Mouse (Mus musculus): ENCODE measurements around the gene Casp12. TPM values are rescaled to one million over a fixed set of nuclear protein-coding genes. Genes with fewer than 3 reads are reported as not detected.

Casp12 gene
- not detected in 2 replicates for polyA plus RNA-seq (2014; fragmentation: Nextera tagmentation; extraction: Ambion mirVana)

DNA sequence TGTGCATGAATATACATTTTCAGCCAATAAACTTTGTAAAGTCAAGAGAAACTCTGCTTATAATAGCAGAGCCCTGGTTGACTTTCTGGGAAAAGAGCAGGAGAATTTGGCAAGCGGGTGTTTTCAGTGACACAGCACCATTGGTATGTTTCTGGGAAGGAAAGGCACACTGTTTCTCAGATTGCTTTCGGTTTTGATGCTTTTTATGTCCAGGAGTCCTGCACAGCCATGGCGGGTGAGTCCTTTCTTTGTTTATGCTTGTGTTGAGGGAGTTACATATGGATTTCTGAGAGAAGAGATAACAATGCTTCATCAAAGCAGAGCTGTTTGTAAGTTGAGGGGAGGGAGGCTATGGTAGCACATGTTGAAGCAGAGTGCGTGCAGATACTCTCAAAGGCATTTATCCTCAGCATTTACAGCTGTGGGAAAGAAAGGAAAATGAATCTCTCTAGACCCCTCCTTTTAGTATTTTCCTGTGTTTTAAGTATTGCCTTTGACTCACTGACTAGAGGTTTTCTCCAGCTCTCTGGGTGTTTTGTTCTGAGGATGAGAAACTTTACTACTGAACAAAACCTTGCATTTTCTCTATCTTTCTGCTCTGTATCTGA lies at the start of gene Casp12:
Gene Casp12, plus strand, starts transcription at position 140 of the 608 bp plus-strand sequence.
- Histone ChIP-seq H3K4me1 (ENCODE audit: control insufficient read depth, insufficient read depth, low read length) (no peaks in the 10 kb centered on the region), H3K4me2 (ENCODE audit: low read depth) (no peak within 1 kb of the TSS), H3K9ac (ENCODE audit: low read length) (no peak within 1 kb of the TSS), H3K36me3 (ENCODE audit: control insufficient read depth, insufficient read depth, low read length) (no peaks in the 10 kb centered on the region), H3K27me3 (ENCODE audit: control insufficient read depth, insufficient read depth, low read length) (no peaks in the 10 kb centered on the region), H3K27ac (ENCODE audit: low read depth, low read length) (no peak within 1 kb of the TSS), H3K9me3 (ENCODE audit: control insufficient read depth, low read length) (no peaks in the 10 kb centered on the region), H3K4me3 (ENCODE audit: low read depth, low read length) (no peak within 1 kb of the TSS)
- DNase-seq (ENCODE audit: low spot score) (no peak), ATAC-seq (ENCODE audit: insufficient read depth, low FRiP score, low TSS enrichment) (no peak)
- 79% methylated on average over 4 of the region's 4 CpGs for WGBS

DNA sequence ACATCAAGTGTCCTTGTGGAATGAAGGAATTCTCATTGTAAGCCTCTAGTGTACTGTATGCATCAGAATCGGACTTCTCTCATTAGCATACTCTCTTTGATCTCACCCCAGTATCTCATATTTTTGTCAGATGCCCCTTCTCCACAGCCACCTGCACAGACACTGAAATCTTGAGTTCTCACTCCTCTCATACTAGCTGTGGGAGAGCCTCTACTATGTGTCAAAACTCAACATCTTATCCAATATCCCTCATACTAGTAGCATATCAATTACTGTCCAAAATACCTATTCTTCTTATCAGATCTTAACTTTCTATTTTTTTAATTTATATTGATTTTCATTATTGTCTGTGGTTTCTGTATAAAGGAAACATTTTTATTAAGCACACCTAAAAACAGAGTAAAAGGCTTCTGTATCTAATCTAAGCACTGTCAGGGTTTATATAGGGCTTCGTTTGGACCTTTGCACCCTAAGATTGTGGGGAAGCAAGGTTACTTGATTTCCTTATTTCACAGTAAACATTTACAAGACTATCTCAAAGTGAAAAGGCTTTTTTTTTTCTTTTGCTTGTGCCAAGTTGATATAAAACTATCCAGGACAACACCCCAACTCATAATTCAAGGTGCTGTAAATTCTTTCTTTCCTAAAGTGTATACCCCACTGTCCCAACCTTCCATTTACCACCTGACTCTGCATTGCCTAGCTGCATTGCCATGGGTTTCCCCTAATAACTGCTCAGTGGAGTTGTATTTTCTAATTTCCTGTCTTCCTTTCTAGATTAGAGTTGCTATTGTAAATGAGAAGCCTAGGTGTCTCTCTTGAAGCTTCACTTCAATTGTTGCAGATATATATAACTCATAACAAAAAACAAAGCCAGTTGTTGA lies 48.6 kb upstream of the Casp12 start:
- H3K27ac ChIP-seq (ENCODE audit: low read depth, low read length), result no peak overlapping the region
- H3K4me1 ChIP-seq (ENCODE audit: control insufficient read depth, insufficient read depth, low read length), result no peaks in the 10 kb centered on the region
- ATAC-seq (ENCODE audit: insufficient read depth, low FRiP score, low TSS enrichment) (no peak), DNase-seq (ENCODE audit: low spot score) (no peak)
- H3K4me2 ChIP-seq (ENCODE audit: low read depth), result no peak overlapping the region
- H3K36me3 ChIP-seq (ENCODE audit: control insufficient read depth, insufficient read depth, low read length), result no peaks in the 10 kb centered on the region
- no peaks in the 10 kb centered on the region for H3K9me3 ChIP-seq (ENCODE audit: control insufficient read depth, low read length)
- H3K4me3 ChIP-seq (ENCODE audit: low read depth, low read length), result no peak overlapping the region
- WGBS, result 81% methylated on average over 2 of the region's 2 CpGs
- H3K9ac ChIP-seq (ENCODE audit: low read length), result no peak overlapping the region
- no peaks in the 10 kb centered on the region for H3K27me3 ChIP-seq (ENCODE audit: control insufficient read depth, insufficient read depth, low read length)

DNA sequence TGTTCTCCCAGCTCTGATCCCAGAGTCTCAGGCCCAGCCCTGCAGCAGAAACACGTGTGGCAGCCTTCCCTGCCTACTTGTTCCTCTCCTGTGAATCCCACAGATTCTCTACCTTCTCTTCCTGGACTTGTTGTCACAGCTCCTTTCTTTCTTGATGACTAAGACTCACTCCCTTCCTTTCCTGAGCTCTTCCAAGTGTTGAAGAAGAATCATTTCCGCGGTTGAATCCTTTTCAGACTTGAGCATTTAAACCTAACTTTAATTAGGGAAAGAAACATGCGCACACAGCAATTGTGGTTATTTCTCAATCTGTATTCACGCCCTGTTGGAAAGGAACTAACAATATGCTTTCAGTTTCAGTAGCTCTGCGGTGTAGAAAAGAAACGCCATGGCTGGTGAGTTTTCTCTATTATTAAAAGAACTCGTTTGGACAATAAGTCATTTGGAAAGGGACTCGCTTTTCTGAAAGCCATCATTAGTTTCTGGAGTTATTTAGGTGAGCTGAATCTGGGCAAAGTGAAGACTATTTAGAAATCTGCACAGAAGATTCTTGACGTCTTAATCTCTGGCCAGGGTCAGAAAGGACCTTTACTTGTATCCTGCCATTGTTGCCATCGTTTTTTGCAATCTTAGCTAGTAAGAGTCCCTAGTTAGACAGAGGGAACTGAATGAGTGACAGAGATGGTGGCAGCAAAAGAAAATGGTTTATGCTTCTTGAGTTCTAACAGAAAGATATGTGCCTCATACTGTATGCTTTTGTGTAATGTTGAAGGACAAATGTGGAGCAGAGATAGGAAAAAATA lies 46.7 kb upstream of the Casp12 start, which contains the start of gene Casp1:
Gene Casp1, plus strand, starts transcription at position 189 of the 803 bp plus-strand sequence.
- H3K27ac ChIP-seq (ENCODE audit: low read depth, low read length), result no peak within 1 kb of the TSS

DNA sequence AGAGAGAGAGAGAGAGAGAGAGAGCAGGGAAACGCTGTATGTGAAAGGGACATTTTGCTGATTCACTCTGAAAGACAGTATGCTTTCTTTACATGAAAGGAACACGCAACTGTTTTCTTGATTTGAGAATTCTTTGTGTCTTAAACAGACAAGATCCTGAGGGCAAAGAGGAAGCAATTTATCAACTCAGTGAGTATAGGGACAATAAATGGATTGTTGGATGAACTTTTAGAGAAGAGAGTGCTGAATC lies 46.2 kb upstream of the Casp12 start:
- no peak overlapping the region for H3K4me3 ChIP-seq (ENCODE audit: low read depth, low read length)
- H3K4me1 ChIP-seq (ENCODE audit: control insufficient read depth, insufficient read depth, low read length), result no peaks in the 10 kb centered on the region
- H3K9me3 ChIP-seq (ENCODE audit: control insufficient read depth, low read length), result no peaks in the 10 kb centered on the region
- H3K4me2 ChIP-seq (ENCODE audit: low read depth), result no peak overlapping the region
- WGBS, result 91% methylated on average over 2 of the region's 2 CpGs
- H3K36me3 ChIP-seq (ENCODE audit: control insufficient read depth, insufficient read depth, low read length), result no peaks in the 10 kb centered on the region
- no peak overlapping the region for H3K27ac ChIP-seq (ENCODE audit: low read depth, low read length)
- H3K27me3 ChIP-seq (ENCODE audit: control insufficient read depth, insufficient read depth, low read length), result no peaks in the 10 kb centered on the region
- ATAC-seq (ENCODE audit: insufficient read depth, low FRiP score, low TSS enrichment) (no peak), DNase-seq (ENCODE audit: low spot score) (no peak)
- no peak overlapping the region for H3K9ac ChIP-seq (ENCODE audit: low read length)

More for the DNA sequence above, 46.7 kb upstream of the Casp12 start, which contains the start of gene Casp1:
- DNase-seq (ENCODE audit: low spot score) (no peak), ATAC-seq (ENCODE audit: insufficient read depth, low FRiP score, low TSS enrichment) (no peak)
- Histone ChIP-seq H3K4me2 (ENCODE audit: low read depth) (no peak within 1 kb of the TSS), H3K9me3 (ENCODE audit: control insufficient read depth, low read length) (no peaks in the 10 kb centered on the region), H3K4me3 (ENCODE audit: low read depth, low read length) (no peak within 1 kb of the TSS), H3K4me1 (ENCODE audit: control insufficient read depth, insufficient read depth, low read length) (no peaks in the 10 kb centered on the region), H3K9ac (ENCODE audit: low read length) (no peak within 1 kb of the TSS), H3K27me3 (ENCODE audit: control insufficient read depth, insufficient read depth, low read length) (no peaks in the 10 kb centered on the region), H3K36me3 (ENCODE audit: control insufficient read depth, insufficient read depth, low read length) (no peaks in the 10 kb centered on the region)
- whole genome bisulfite sequencing, result 81% methylated on average over 11 of the region's 11 CpGs

DNA sequence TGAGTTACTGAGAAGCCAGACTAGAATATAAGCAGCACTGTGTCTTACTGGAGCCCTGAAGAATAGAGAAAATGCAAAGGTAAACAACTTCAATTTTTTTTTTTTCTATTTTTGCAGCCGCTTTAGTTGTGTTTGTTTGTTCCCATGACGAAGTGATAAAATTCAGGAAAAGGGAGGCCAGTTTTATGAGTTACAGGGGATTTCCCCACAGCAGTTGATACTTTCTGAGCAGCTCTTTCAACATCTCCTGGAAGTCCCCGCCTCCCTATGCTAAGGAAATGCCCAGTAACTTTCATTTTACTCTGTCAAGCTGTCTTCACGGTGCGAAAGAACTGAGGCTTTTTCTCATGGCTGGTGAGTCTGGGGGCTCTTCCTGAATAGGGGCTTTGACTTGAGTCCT lies 36.7 kb upstream of the Casp12 start, which contains the start of gene Casp4:
Gene Casp4, plus strand, starts transcription at position 268 of the 400 bp plus-strand sequence.
- DNase-seq (ENCODE audit: low spot score), result no peak
- Histone ChIP-seq H3K4me1 (ENCODE audit: control insufficient read depth, insufficient read depth, low read length) (no peaks in the 10 kb centered on the region), H3K4me3 (ENCODE audit: low read depth, low read length) (no peak within 1 kb of the TSS), H3K36me3 (ENCODE audit: control insufficient read depth, insufficient read depth, low read length) (no peaks in the 10 kb centered on the region), H3K9ac (ENCODE audit: low read length) (no peak within 1 kb of the TSS), H3K4me2 (ENCODE audit: low read depth) (no peak within 1 kb of the TSS), H3K9me3 (ENCODE audit: control insufficient read depth, low read length) (no peaks in the 10 kb centered on the region), H3K27me3 (ENCODE audit: control insufficient read depth, insufficient read depth, low read length) (no peaks in the 10 kb centered on the region), H3K27ac (ENCODE audit: low read depth, low read length) (no peak within 1 kb of the TSS)
- ATAC-seq (ENCODE audit: insufficient read depth, low FRiP score, low TSS enrichment), result no peak
- 68% methylated on average over 5 of the region's 5 CpGs for WGBS

DNA sequence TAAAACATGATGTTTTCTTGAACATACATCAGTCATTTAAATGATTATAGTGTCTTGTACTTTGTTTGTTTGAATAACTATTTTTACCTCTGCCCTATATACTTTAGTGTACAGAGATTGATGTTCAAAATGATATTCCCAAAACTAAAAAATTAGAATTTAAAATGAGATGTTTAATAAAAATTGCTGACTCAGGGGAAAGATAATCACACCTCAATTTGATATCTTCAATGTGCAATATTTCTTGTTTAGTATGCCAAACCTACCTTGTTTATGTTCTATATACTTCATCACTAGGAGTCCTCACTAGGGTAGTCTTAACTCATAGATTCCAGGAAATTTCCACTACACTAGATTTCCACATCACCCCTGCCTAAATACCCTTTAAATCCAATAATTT lies 35.1 kb upstream of the Casp12 start:
- no peaks in the 10 kb centered on the region for H3K4me1 ChIP-seq (ENCODE audit: control insufficient read depth, insufficient read depth, low read length)
- H3K4me3 ChIP-seq (ENCODE audit: low read depth, low read length), result no peak overlapping the region
- H3K9me3 ChIP-seq (ENCODE audit: control insufficient read depth, low read length), result no peaks in the 10 kb centered on the region
- H3K36me3 ChIP-seq (ENCODE audit: control insufficient read depth, insufficient read depth, low read length), result no peaks in the 10 kb centered on the region
- H3K4me2 ChIP-seq (ENCODE audit: low read depth), result no peak overlapping the region
- no peak for ATAC-seq (ENCODE audit: insufficient read depth, low FRiP score, low TSS enrichment)
- no peak overlapping the region for H3K9ac ChIP-seq (ENCODE audit: low read length)
- H3K27me3 ChIP-seq (ENCODE audit: control insufficient read depth, insufficient read depth, low read length), result no peaks in the 10 kb centered on the region
- DNase-seq (ENCODE audit: low spot score), result no peak
- H3K27ac ChIP-seq (ENCODE audit: low read depth, low read length), result no peak overlapping the region

DNA sequence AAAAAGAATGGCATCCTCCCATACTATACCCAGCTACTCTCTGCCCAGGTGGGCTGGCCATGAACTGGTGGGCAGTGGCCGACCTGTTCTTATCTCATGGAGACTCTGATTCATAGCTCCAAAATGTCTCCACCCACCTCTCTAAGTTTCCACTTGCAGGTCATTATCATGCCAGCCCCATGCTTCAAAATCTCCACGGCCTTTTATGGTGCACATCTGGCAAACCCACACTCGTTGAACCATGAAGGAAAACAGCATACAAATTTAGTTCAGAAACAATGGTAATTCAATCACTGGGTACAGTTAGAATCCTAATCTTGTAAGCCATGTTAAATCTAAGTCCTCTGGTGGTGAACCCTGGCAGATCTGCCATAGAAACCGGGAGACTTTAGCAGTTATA lies 33.8 kb upstream of the Casp12 start:
- DNase-seq (ENCODE audit: low spot score), result no peak
- Histone ChIP-seq H3K4me2 (ENCODE audit: low read depth) (no peak overlapping the region), H3K27ac (ENCODE audit: low read depth, low read length) (no peak overlapping the region), H3K9ac (ENCODE audit: low read length) (no peak overlapping the region), H3K4me1 (ENCODE audit: control insufficient read depth, insufficient read depth, low read length) (no peaks in the 10 kb centered on the region), H3K36me3 (ENCODE audit: control insufficient read depth, insufficient read depth, low read length) (no peaks in the 10 kb centered on the region), H3K4me3 (ENCODE audit: low read depth, low read length) (no peak overlapping the region), H3K27me3 (ENCODE audit: control insufficient read depth, insufficient read depth, low read length) (no peaks in the 10 kb centered on the region), H3K9me3 (ENCODE audit: control insufficient read depth, low read length) (no peaks in the 10 kb centered on the region)
- ATAC-seq (ENCODE audit: insufficient read depth, low FRiP score, low TSS enrichment), result no peak
- 73% methylated on average over 4 of the region's 4 CpGs for WGBS

DNA sequence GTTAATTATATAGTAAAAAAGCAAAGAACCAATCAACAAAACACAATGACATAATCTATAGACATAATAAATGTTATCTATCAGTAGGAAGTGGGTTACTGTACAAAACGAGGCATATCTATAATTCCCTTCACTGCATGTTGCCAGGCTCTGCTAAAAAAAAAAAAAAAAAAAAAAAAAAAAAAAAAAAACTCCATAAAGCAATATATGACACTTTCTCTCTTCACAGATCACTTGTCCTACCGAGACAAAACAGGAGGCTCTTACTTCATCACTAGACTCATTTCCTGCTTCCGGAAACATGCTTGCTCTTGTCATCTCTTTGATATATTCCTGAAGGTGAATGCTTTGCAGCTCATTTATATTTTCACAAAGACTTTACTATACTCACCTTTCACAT lies 17.0 kb upstream of the Casp12 start:
- ATAC-seq (ENCODE audit: insufficient read depth, low FRiP score, low TSS enrichment) (no peak), DNase-seq (ENCODE audit: low spot score) (no peak)
- 80% methylated on average over 3 of the region's 3 CpGs for WGBS

More for the DNA sequence above, 17.0 kb upstream of the Casp12 start:
- Histone ChIP-seq H3K27me3 (ENCODE audit: control insufficient read depth, insufficient read depth, low read length) (no peaks in the 10 kb centered on the region), H3K27ac (ENCODE audit: low read depth, low read length) (no peak overlapping the region), H3K4me3 (ENCODE audit: low read depth, low read length) (no peak overlapping the region), H3K9ac (ENCODE audit: low read length) (no peak overlapping the region), H3K4me1 (ENCODE audit: control insufficient read depth, insufficient read depth, low read length) (no peaks in the 10 kb centered on the region), H3K36me3 (ENCODE audit: control insufficient read depth, insufficient read depth, low read length) (no peaks in the 10 kb centered on the region), H3K4me2 (ENCODE audit: low read depth) (no peak overlapping the region), H3K9me3 (ENCODE audit: control insufficient read depth, low read length) (no peaks in the 10 kb centered on the region)
